Mouse (Mus musculus) right cerebral cortex, postnatal 10 days (tissue): Measurements from ENCODE around the gene Ces1b.

Experiments used
- DNase-seq, 2 experiments: peaks; one replicate each; pipeline ENCODE4 v3.0.0; 2021; ENCODE audit warnings: low spot score in 2 of 2

Gene Ces1b

GRCm38 (mm10) chr8:93010286-93010685, 69.5 kb downstream of the Ces1b start:
- DNase-seq = peak; percentile 44 to 59
